Mouse (Mus musculus): ENCODE measurements around the gene Tgfbr1.

Gene Tgfbr1

GRCm38 (mm10) chr4:47352803-47353388 lies at the start of gene Tgfbr1:
Gene Tgfbr1 (plus strand): TSS chr4:47353222.
- DNase-seq = peak; percentile 96

- no peak for DNase-seq
Measured at GRCm38 (mm10) chr4:47303340-47303998, 49.6 kb upstream of the Tgfbr1 start.

GRCm38 (mm10) chr4:47309886-47310625 lies 43.0 kb upstream of the Tgfbr1 start:
- no peak for DNase-seq

- no peak for DNase-seq
Measured at GRCm38 (mm10) chr4:47310812-47311211, 42.2 kb upstream of the Tgfbr1 start.

GRCm38 (mm10) chr4:47311467-47311866 lies 41.6 kb upstream of the Tgfbr1 start:
- no peak for DNase-seq

- DNase-seq = no peak
Measured at GRCm38 (mm10) chr4:47311929-47312328, 41.1 kb upstream of the Tgfbr1 start.

GRCm38 (mm10) chr4:47312676-47313075 lies 40.3 kb upstream of the Tgfbr1 start:
- peak; percentile 64 for DNase-seq

- DNase-seq = no peak
Measured at GRCm38 (mm10) chr4:47313710-47314410, 39.2 kb upstream of the Tgfbr1 start.

- DNase-seq = no peak
Measured at GRCm38 (mm10) chr4:47315458-47315857, 37.6 kb upstream of the Tgfbr1 start.

GRCm38 (mm10) chr4:47316432-47316831 lies 36.6 kb upstream of the Tgfbr1 start:
- DNase-seq = no peak

GRCm38 (mm10) chr4:47319561-47320321 lies 33.3 kb upstream of the Tgfbr1 start:
- DNase-seq = no peak

- DNase-seq = no peak
Measured at GRCm38 (mm10) chr4:47322315-47322714, 30.7 kb upstream of the Tgfbr1 start.

GRCm38 (mm10) chr4:47324206-47324605 lies 28.8 kb upstream of the Tgfbr1 start:
- DNase-seq = no peak

- DNase-seq = no peak
Measured at GRCm38 (mm10) chr4:47327782-47328181, 25.2 kb upstream of the Tgfbr1 start.

GRCm38 (mm10) chr4:47329285-47329684 lies 23.7 kb upstream of the Tgfbr1 start:
- no peak for DNase-seq

- no peak for DNase-seq
Measured at GRCm38 (mm10) chr4:47330378-47331052, 22.5 kb upstream of the Tgfbr1 start.

- DNase-seq = no peak
Measured at GRCm38 (mm10) chr4:47332812-47333343, 20.1 kb upstream of the Tgfbr1 start.

GRCm38 (mm10) chr4:47333541-47333940 lies 19.5 kb upstream of the Tgfbr1 start:
- DNase-seq = no peak

- no peak for DNase-seq
Measured at GRCm38 (mm10) chr4:47336941-47337600, 16.0 kb upstream of the Tgfbr1 start.

- DNase-seq = no peak
Measured at GRCm38 (mm10) chr4:47342632-47343031, 10.4 kb upstream of the Tgfbr1 start.

- no peak for DNase-seq
Measured at GRCm38 (mm10) chr4:47347022-47347421, 6.0 kb upstream of the Tgfbr1 start.

Measured in right cerebral cortex, adult 18-20 months (tissue).